9 mouse cellular contexts compared by ENCODE assay signal in genomic region chr8:12607223-12607622, GRCm38 (mm10). TPM values are rescaled to one million over a fixed set of nuclear protein-coding genes. Genes with fewer than 3 reads are reported as not detected.
DNase-seq lines count a peak whose midpoint lies in the region; ATAC-seq and TF ChIP-seq lines count a peak whose summit lies in the region.
"Had no signal": no experiment of that assay in that cellular context is flagged by ENCODE, and none has a peak within 500 bp of the region (broad histone marks: within the 10 kb centered on the region; RNA-seq: fewer than 3 reads in every experiment).

No protein-coding gene starts in this region.

- DNase-seq in brain, adult 2 months (ENCODE audit: low read depth, low spot score): peak; percentile 80
- DNase-seq in layer of hippocampus, adult 11-12 months (ENCODE audit: low spot score): peak; percentile 78
- peak; percentile 81 for DNase-seq in lung, adult 2 months
- peak; percentile 52 for DNase-seq in ovary, postnatal 10 days (ENCODE audit: low spot score)
- DNase-seq in thymus, postnatal 0 days (ENCODE audit: low spot score): peak; percentile 74

- H3K4me3 ChIP-seq in ES-Bruce4 (ENCODE audit: low read depth, low read length): no peak overlapping the region
- H3K4me3 ChIP-seq in lung, adult 2 months (replicated peaks; ENCODE audit: extremely low read depth, low read depth, low read length): no peak overlapping the region

- no peak overlapping the region for H3K9ac ChIP-seq in ES-Bruce4 (ENCODE audit: low read depth, poor library complexity, severe bottlenecking)

- H3K9me3 ChIP-seq in ES-Bruce4 (replicated peaks; ENCODE audit: control insufficient read depth, insufficient read depth, low read length, poor library complexity, severe bottlenecking): no peaks in the 10 kb centered on the region

- TF ChIP-seq CTCF in ES-Bruce4 (IDR thresholded peaks at IDR 0.05; ENCODE audit: low read depth, low read length): peak; percentile 100
- peak; percentile 94 for TF ChIP-seq CTCF in lung, adult 2 months (IDR thresholded peaks at IDR 0.05; ENCODE audit: insufficient read depth, low read length)

- H3K27ac ChIP-seq in ES-Bruce4 (ENCODE audit: insufficient read depth, low read length): no peak overlapping the region

- TF ChIP-seq POLR2A in ES-Bruce4 (IDR thresholded peaks at IDR 0.05; ENCODE audit: insufficient read depth, low read length): no peak
- no peak for TF ChIP-seq POLR2A in lung, adult 2 months (IDR thresholded peaks at IDR 0.05; ENCODE audit: borderline replicate concordance, extremely low read depth, low read depth, low read length)

- no peaks in the 10 kb centered on the region for H3K36me3 ChIP-seq in ES-Bruce4 (ENCODE audit: control insufficient read depth, insufficient read depth, low read length, poor library complexity, severe bottlenecking)

- peak; percentile 57; the same call in 1 of the 2 replicates for TF ChIP-seq EP300 in ES-Bruce4 (IDR thresholded peaks at IDR 0.05; ENCODE audit: insufficient read depth, low read depth, low read length)

- WGBS in lung, adult 2 months: 20% methylated on average over 6 of the region's 6 CpGs

- H3K27me3 ChIP-seq in ES-Bruce4 (ENCODE audit: control insufficient read depth, insufficient read depth, low read length, poor library complexity, severe bottlenecking): no peaks in the 10 kb centered on the region

- ATAC-seq in erythroid progenitor cell, adult 5-6 weeks (replicated peaks; ENCODE audit: low FRiP score, poor library complexity, severe bottlenecking): peak; percentile 52; the same call in 1 of the 2 replicates
- ATAC-seq in hematopoietic stem cell, adult 5-6 weeks (replicated peaks in 1 of 2; ENCODE audit: insufficient read depth in 1 of 2, low FRiP score in 2 of 2, low TSS enrichment in 1 of 2, low read depth in 1 of 2, poor library complexity in 2 of 2, severe bottlenecking in 2 of 2): peak; percentile 88 to 92

- no peaks in the 10 kb centered on the region for H3K4me1 ChIP-seq in ES-Bruce4 (ENCODE audit: control insufficient read depth, insufficient read depth, low read length)
- H3K4me1 ChIP-seq in lung, adult 2 months (ENCODE audit: control insufficient read depth, insufficient read depth, low read length): no peaks in the 10 kb centered on the region

RNA-seq across cellular contexts. Expression of gene Spaca7, which starts 34.4 kb away (rescaled TPM):
- not detected in 2 replicates for polyA plus RNA-seq in ES-Bruce4 (2011; ENCODE audit: insufficient read depth, insufficient read length, low read depth, missing spikeins)
- not detected in 2 replicates for total RNA-seq in erythroid progenitor cell, adult 5-6 weeks (2015; ENCODE audit: low replicate concordance)
- total RNA-seq in erythroid progenitor cell, adult 5-6 weeks (2017; ENCODE audit: low replicate concordance): not detected in 2 replicates
- not detected in 2 replicates for total RNA-seq in hematopoietic stem cell, adult 5-6 weeks (2017)
- not detected in 2 replicates for polyA plus RNA-seq in lung, adult 2 months (2012; rRNA removed)
- polyA plus RNA-seq in thymus, postnatal 0 days (2015; fragmentation: Nextera tagmentation; extraction: Ambion mirVana): not detected in 2 replicates
- polyA plus RNA-seq: gonadal fat pad, adult 2 months had no signal
